Mouse (Mus musculus) midbrain, embryonic 11.5 days (tissue): ENCODE data around the gene Lcmt1. TPM values are rescaled to one million over a fixed set of nuclear protein-coding genes. Genes with fewer than 3 reads are reported as not detected.

Source experiments
- ATAC-seq: fragments of 200-750 bp; cut with Nextera tagmentation; 2 replicates; pipeline ENCODE4 v1.8.0; 2017; ENCODE audit warnings: moderate TSS enrichment, moderate library complexity; ENCODE audit not compliant: low FRiP score
- DNase-seq: peaks from one replicate; pipeline ENCODE4 v3.0.0; 2015; ENCODE audit warnings: low spot score; ENCODE audit errors: missing footprints
- H3K27ac ChIP-seq: fragments of 300-500 bp; sonication (generic); 2 replicates; pipeline ENCODE4 v1.5.1; 2014; ENCODE audit warnings: low read depth, low read length
- H3K27me3 ChIP-seq: fragments of 300-500 bp; sonication (generic); 2 replicates; pipeline ENCODE4 v1.6.1; 2014; ENCODE audit warnings: mild to moderate bottlenecking, low read length, moderate library complexity, mixed read lengths; ENCODE audit not compliant: control insufficient read depth, insufficient read depth
- H3K36me3 ChIP-seq: fragments of 300-500 bp; sonication (generic); 2 replicates; pipeline ENCODE4 v1.6.1; 2014; ENCODE audit warnings: mild to moderate bottlenecking, low read length, moderate library complexity, mixed read lengths; ENCODE audit not compliant: control insufficient read depth, insufficient read depth
- H3K4me1 ChIP-seq: fragments of 300-500 bp; sonication (generic); 2 replicates; pipeline ENCODE4 v1.6.1; 2014; ENCODE audit warnings: low read length; ENCODE audit not compliant: control insufficient read depth, insufficient read depth
- H3K4me2 ChIP-seq: fragments of 300-500 bp; sonication (generic); 2 replicates; pipeline ENCODE4 v1.6.1; 2014; ENCODE audit warnings: mild to moderate bottlenecking, moderate library complexity
- H3K4me3 ChIP-seq: fragments of 300-500 bp; sonication (generic); 2 replicates; pipeline ENCODE4 v1.5.1; 2014; ENCODE audit warnings: low read depth, low read length
- H3K9ac ChIP-seq: fragments of 300-500 bp; sonication (generic); 2 replicates; pipeline ENCODE4 v1.6.1; 2014; ENCODE audit warnings: low read length
- H3K9me3 ChIP-seq: fragments of 300-500 bp; sonication (generic); 2 replicates; pipeline ENCODE4 v1.6.1; 2016; ENCODE audit warnings: low read length; ENCODE audit not compliant: control insufficient read depth
- WGBS: fragments of 180-500 bp; shearing (Covaris S2); extraction: QIAGEN DNeasy Blood & Tissue Kit; methylation state at CpG from one replicate; pipeline ENCODE4 v1.1.7; 2014; 5-methylcytosine and 5-hydroxymethylcytosine counted together
- polyA plus RNA-seq: library from polyadenylated mRNA; unstranded; fragments of >200 nt; fragmentation: Nextera tagmentation; extraction: Ambion mirVana; gene quantifications from 2 replicates; pipeline ENCODE4 v1.2.1, GENCODE M21; 2014

Lcmt1 gene
- polyA plus RNA-seq, 1 experiment from 2014 or later, result 68.7 TPM

GRCm38 (mm10) chr7:123405619-123406018, 36.0 kb downstream of the Lcmt1 start:
- no peak overlapping the region for H3K27ac ChIP-seq
- ATAC-seq (no peak), DNase-seq (no peak)
- WGBS, result 85% methylated on average over 3 of the region's 3 CpGs
- H3K4me3 ChIP-seq, result no peak overlapping the region
- H3K36me3 ChIP-seq, result no peaks in the 10 kb centered on the region
- no peak overlapping the region for H3K4me2 ChIP-seq
- no peak overlapping the region for H3K9ac ChIP-seq
- no peaks in the 10 kb centered on the region for H3K4me1 ChIP-seq
- no peaks in the 10 kb centered on the region for H3K27me3 ChIP-seq
- H3K9me3 ChIP-seq, result no peaks in the 10 kb centered on the region

- no peak overlapping the region for H3K27ac ChIP-seq
- no peaks in the 10 kb centered on the region for H3K4me1 ChIP-seq
- no peak overlapping the region for H3K9ac ChIP-seq
- no peak for ATAC-seq
- no peaks in the 10 kb centered on the region for H3K9me3 ChIP-seq
- no peak overlapping the region for H3K4me2 ChIP-seq
- no peak overlapping the region for H3K4me3 ChIP-seq
- no peak for DNase-seq
- WGBS, result 73% methylated on average over 4 of the region's 4 CpGs
- H3K36me3 ChIP-seq, result no peaks in the 10 kb centered on the region
- no peaks in the 10 kb centered on the region for H3K27me3 ChIP-seq
Observed at GRCm38 (mm10) chr7:123406988-123407387, 37.4 kb downstream of the Lcmt1 start.

- Histone ChIP-seq H3K4me2 (no peak overlapping the region), H3K36me3 (no peaks in the 10 kb centered on the region), H3K4me1 (no peaks in the 10 kb centered on the region), H3K9me3 (no peaks in the 10 kb centered on the region), H3K27me3 (no peaks in the 10 kb centered on the region), H3K4me3 (no peak overlapping the region), H3K9ac (no peak overlapping the region), H3K27ac (no peak overlapping the region)
- 93% methylated on average over 7 of the region's 7 CpGs for WGBS
- ATAC-seq (no peak), DNase-seq (no peak)
Observed at GRCm38 (mm10) chr7:123410502-123410901, 40.9 kb downstream of the Lcmt1 start.

- DNase-seq (no peak), ATAC-seq (no peak)
- no peaks in the 10 kb centered on the region for H3K9me3 ChIP-seq
- H3K36me3 ChIP-seq, result no peaks in the 10 kb centered on the region
- H3K4me1 ChIP-seq, result no peaks in the 10 kb centered on the region
- no peaks in the 10 kb centered on the region for H3K27me3 ChIP-seq
- 87% methylated on average over 1 of the region's 1 CpGs for WGBS
- no peak overlapping the region for H3K4me2 ChIP-seq
- no peak overlapping the region for H3K9ac ChIP-seq
- no peak overlapping the region for H3K4me3 ChIP-seq
- no peak overlapping the region for H3K27ac ChIP-seq
Observed at GRCm38 (mm10) chr7:123411109-123411508, 41.5 kb downstream of the Lcmt1 start.

- Histone ChIP-seq H3K4me3 (no peak overlapping the region), H3K4me2 (no peak overlapping the region), H3K36me3 (no peaks in the 10 kb centered on the region), H3K27me3 (no peaks in the 10 kb centered on the region), H3K27ac (no peak overlapping the region), H3K9me3 (no peaks in the 10 kb centered on the region), H3K4me1 (no peaks in the 10 kb centered on the region), H3K9ac (no peak overlapping the region)
- 98% methylated on average over 3 of the region's 3 CpGs for WGBS
- no peak for DNase-seq
- no peak for ATAC-seq
Observed at GRCm38 (mm10) chr7:123412143-123412542, 42.6 kb downstream of the Lcmt1 start.

GRCm38 (mm10) chr7:123416803-123417202, 47.2 kb downstream of the Lcmt1 start:
- DNase-seq (no peak), ATAC-seq (no peak)
- Histone ChIP-seq H3K9ac (no peak overlapping the region), H3K9me3 (no peaks in the 10 kb centered on the region), H3K4me3 (no peak overlapping the region), H3K4me1 (no peaks in the 10 kb centered on the region), H3K27me3 (no peaks in the 10 kb centered on the region; the same call in 1 of the 2 replicates), H3K36me3 (no peaks in the 10 kb centered on the region), H3K4me2 (no peak overlapping the region), H3K27ac (no peak overlapping the region)
- 87% methylated on average over 4 of the region's 4 CpGs for WGBS

GRCm38 (mm10) chr7:123417661-123418060, 48.1 kb downstream of the Lcmt1 start:
- H3K27me3 ChIP-seq, result no peaks in the 10 kb centered on the region; the same call in 1 of the 2 replicates
- peaks cover 3% of the 10 kb centered on the region; the same call in 1 of the 2 replicates for H3K36me3 ChIP-seq
- H3K9me3 ChIP-seq, result no peaks in the 10 kb centered on the region
- H3K4me3 ChIP-seq, result no peak overlapping the region
- 97% methylated on average over 3 of the region's 3 CpGs for WGBS
- H3K27ac ChIP-seq, result no peak overlapping the region
- ATAC-seq, result no peak
- no peak overlapping the region for H3K9ac ChIP-seq
- H3K4me2 ChIP-seq, result no peak overlapping the region
- no peaks in the 10 kb centered on the region for H3K4me1 ChIP-seq
- DNase-seq, result no peak

- 92% methylated on average over 4 of the region's 4 CpGs for WGBS
- Histone ChIP-seq H3K4me1 (no peaks in the 10 kb centered on the region), H3K4me3 (no peak overlapping the region), H3K27ac (no peak overlapping the region), H3K4me2 (no peak overlapping the region), H3K9ac (no peak overlapping the region), H3K36me3 (peaks cover 3% of the 10 kb centered on the region; the same call in 1 of the 2 replicates), H3K9me3 (no peaks in the 10 kb centered on the region), H3K27me3 (no peaks in the 10 kb centered on the region; the same call in 1 of the 2 replicates)
- DNase-seq (no peak), ATAC-seq (no peak)
Observed at GRCm38 (mm10) chr7:123419984-123420383, 50.4 kb downstream of the Lcmt1 start.

- DNase-seq, result no peak
- H3K4me1 ChIP-seq, result no peaks in the 10 kb centered on the region
- 96% methylated on average over 3 of the region's 3 CpGs for WGBS
- no peaks in the 10 kb centered on the region for H3K9me3 ChIP-seq
- no peak overlapping the region for H3K4me2 ChIP-seq
- no peak overlapping the region for H3K9ac ChIP-seq
- no peaks in the 10 kb centered on the region; the same call in 1 of the 2 replicates for H3K27me3 ChIP-seq
- no peak overlapping the region for H3K4me3 ChIP-seq
- ATAC-seq, result no peak
- H3K27ac ChIP-seq, result no peak overlapping the region
- peaks cover 3% of the 10 kb centered on the region; the same call in 1 of the 2 replicates for H3K36me3 ChIP-seq
Observed at GRCm38 (mm10) chr7:123421958-123422357, 52.4 kb downstream of the Lcmt1 start.
